Mouse (Mus musculus) hindbrain, embryonic 16.5 days (tissue): ENCODE results near the gene Coq9. TPM values are rescaled to one million over a fixed set of nuclear protein-coding genes. Genes with fewer than 3 reads are reported as not detected.

ENCODE experiments used
- ATAC-seq: fragments of 200-750 bp; cut with Nextera tagmentation; 2 replicates; pipeline ENCODE4 v1.8.0; 2017; ENCODE audit warnings: moderate TSS enrichment, moderate library complexity
- H3K27ac ChIP-seq: fragments of 300-500 bp; sonication (generic); 2 replicates; pipeline ENCODE4 v1.5.1; 2014; ENCODE audit warnings: low read depth, mild to moderate bottlenecking, control low read depth, low read length, moderate library complexity
- H3K27me3 ChIP-seq: fragments of 300-500 bp; sonication (generic); replicated peaks from 2 replicates; pipeline ENCODE4 v1.6.1; 2014; ENCODE audit warnings: low read length; ENCODE audit not compliant: control insufficient read depth, insufficient read depth
- H3K36me3 ChIP-seq: fragments of 300-500 bp; sonication (generic); 2 replicates; pipeline ENCODE4 v1.6.1; 2014; ENCODE audit warnings: mild to moderate bottlenecking, low read length, moderate library complexity, mixed read lengths; ENCODE audit not compliant: control insufficient read depth, insufficient read depth
- H3K4me1 ChIP-seq: fragments of 300-500 bp; sonication (generic); 2 replicates; pipeline ENCODE4 v1.6.1; 2014; ENCODE audit warnings: low read depth, low read length; ENCODE audit not compliant: control insufficient read depth, insufficient read depth
- H3K4me2 ChIP-seq: fragments of 300-500 bp; sonication (generic); 2 replicates; pipeline ENCODE4 v1.6.1; 2014; ENCODE audit warnings: mild to moderate bottlenecking, low read length, control low read depth, moderate library complexity
- H3K4me3 ChIP-seq: fragments of 300-500 bp; sonication (generic); 2 replicates; pipeline ENCODE4 v1.5.1; 2014; ENCODE audit warnings: mild to moderate bottlenecking, low read length, control low read depth, moderate library complexity
- H3K9ac ChIP-seq: fragments of 300-500 bp; sonication (generic); 2 replicates; pipeline ENCODE4 v1.6.1; 2014; ENCODE audit warnings: low read depth, mild to moderate bottlenecking, control low read depth, low read length, moderate library complexity
- H3K9me3 ChIP-seq: fragments of 300-500 bp; sonication (generic); 2 replicates; pipeline ENCODE4 v1.6.1; 2014; ENCODE audit warnings: mild to moderate bottlenecking, low read length, moderate library complexity; ENCODE audit not compliant: control insufficient read depth
- WGBS: fragments of 180-500 bp; shearing (Covaris S2); extraction: QIAGEN DNeasy Blood & Tissue Kit; methylation state at CpG from one replicate; pipeline ENCODE4 v1.1.7; 2014; 5-methylcytosine and 5-hydroxymethylcytosine counted together
- polyA plus RNA-seq: library from polyadenylated mRNA; unstranded; fragments of >200 nt; fragmentation: Nextera tagmentation; extraction: Ambion mirVana; gene quantifications from 2 replicates; pipeline ENCODE4 v1.2.1, GENCODE M21; 2015

Coq9 gene
- polyA plus RNA-seq, 1 experiment from 2014 or later, result 67.7 TPM

DNA sequence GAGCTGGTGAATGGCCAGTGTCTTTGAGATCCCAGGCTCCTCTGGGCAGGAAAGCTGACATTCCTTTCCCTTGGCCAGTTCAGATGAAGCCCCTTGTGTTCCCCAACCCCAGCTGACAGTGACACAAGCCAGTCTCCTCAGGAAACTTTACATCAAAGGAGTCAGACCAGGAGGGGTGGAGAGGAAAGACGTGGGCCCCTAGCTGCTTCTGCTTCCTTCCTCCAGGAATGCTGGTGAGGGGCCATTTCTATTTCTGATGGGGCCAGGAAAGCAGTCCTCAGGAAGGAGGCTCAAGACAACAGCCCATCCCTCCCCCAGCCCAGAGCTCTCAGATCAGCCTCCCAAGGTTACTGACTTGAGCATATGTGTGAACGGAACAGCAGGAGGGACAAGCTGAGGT, 54.8 kb downstream of the Coq9 start:
- H3K27ac ChIP-seq, result no peak overlapping the region
- WGBS, result 51% methylated on average over 2 of the region's 2 CpGs
- no peak overlapping the region for H3K4me3 ChIP-seq
- H3K9ac ChIP-seq, result no peak overlapping the region
- no peaks in the 10 kb centered on the region for H3K36me3 ChIP-seq
- H3K4me2 ChIP-seq, result no peak overlapping the region
- no peaks in the 10 kb centered on the region for H3K9me3 ChIP-seq
- no peak for ATAC-seq
- no peaks in the 10 kb centered on the region for H3K27me3 ChIP-seq
- no peaks in the 10 kb centered on the region for H3K4me1 ChIP-seq

DNA sequence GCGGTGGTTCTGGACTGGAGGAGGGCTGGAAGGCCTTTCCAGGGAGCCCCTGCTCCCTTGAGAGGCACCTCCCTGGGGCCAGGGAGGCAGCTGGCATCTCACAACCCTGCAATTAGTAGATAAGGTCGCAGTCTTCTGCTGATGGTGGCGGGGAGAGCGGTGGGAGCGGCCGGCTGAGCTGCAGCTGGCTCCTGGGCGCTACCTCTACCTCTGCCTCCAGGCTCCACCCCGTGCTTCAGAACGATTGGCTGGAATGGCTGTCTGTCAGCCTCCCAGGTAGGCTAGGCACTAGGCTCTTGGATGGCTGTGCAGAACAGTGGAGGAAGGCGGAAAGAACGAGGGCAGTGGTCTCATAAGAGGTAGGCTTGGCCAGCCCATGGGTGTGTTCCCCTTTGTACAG, 61.1 kb downstream of the Coq9 start:
- H3K4me1 ChIP-seq, result no peaks in the 10 kb centered on the region; the same call in 1 of the 2 replicates
- no peak overlapping the region for H3K27ac ChIP-seq
- H3K9me3 ChIP-seq, result no peaks in the 10 kb centered on the region
- ATAC-seq, result peak; percentile 52; the same call in 1 of the 2 replicates
- WGBS, result 19% methylated on average over 11 of the region's 11 CpGs
- peak overlapping the region; percentile 22; the same call in 1 of the 2 replicates for H3K4me2 ChIP-seq
- no peaks in the 10 kb centered on the region for H3K36me3 ChIP-seq
- H3K4me3 ChIP-seq, result 0 out of 2 replicates have a peak overlapping the region, but pooled peaks have one; percentile 11
- no peaks in the 10 kb centered on the region for H3K27me3 ChIP-seq
- no peak overlapping the region for H3K9ac ChIP-seq

DNA sequence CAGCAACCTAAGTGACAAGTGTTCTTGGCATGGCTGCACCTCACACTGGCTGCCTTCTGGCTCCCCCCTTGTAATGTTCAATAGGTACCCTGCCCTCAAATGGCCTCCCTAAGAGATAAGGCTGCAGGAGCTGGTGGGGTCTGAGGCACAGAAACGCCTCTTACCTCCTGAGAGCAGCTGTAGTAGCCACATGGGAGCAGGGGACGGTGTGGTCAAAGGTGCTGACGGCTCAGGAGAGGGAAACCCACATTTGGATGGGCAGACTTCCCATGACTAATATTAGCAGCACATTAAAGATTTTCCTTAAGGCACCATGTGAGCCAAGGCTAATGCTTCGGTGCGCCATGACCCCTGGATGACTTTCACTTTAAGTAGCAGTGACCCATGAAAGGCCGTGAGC, 62.5 kb downstream of the Coq9 start:
- Histone ChIP-seq H3K4me3 (no peak overlapping the region), H3K9me3 (no peaks in the 10 kb centered on the region), H3K4me2 (no peak overlapping the region), H3K36me3 (no peaks in the 10 kb centered on the region), H3K4me1 (no peaks in the 10 kb centered on the region; the same call in 1 of the 2 replicates), H3K9ac (no peak overlapping the region), H3K27ac (no peak overlapping the region), H3K27me3 (no peaks in the 10 kb centered on the region)
- WGBS, result 21% methylated on average over 6 of the region's 6 CpGs
- no peak for ATAC-seq

DNA sequence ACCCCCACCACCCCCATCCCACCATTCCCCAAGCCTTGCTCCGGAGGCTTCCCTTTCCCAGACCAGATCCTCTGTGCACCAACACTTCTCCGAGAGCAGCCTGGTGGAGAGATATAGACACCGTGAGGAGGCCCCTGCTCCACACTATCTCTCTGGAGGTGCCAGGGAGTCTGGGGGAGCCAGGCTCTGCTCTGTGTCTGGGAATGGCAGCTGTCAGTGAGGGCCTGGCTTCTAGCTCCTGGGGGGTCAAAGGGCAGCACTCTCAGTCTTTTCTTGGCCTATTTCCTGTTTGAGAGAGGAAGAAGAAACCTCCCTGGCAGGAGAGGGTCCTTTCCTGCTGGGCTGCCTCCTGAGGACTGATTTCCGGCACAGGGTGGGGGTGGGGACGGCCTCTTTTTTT, 62.9 kb downstream of the Coq9 start:
- no peak for ATAC-seq
- Histone ChIP-seq H3K27ac (no peak overlapping the region), H3K27me3 (no peaks in the 10 kb centered on the region), H3K4me1 (no peaks in the 10 kb centered on the region; the same call in 1 of the 2 replicates), H3K4me3 (no peak overlapping the region), H3K9ac (no peak overlapping the region), H3K9me3 (no peaks in the 10 kb centered on the region), H3K4me2 (no peak overlapping the region), H3K36me3 (no peaks in the 10 kb centered on the region)
- WGBS, result 32% methylated on average over 5 of the region's 5 CpGs

DNA sequence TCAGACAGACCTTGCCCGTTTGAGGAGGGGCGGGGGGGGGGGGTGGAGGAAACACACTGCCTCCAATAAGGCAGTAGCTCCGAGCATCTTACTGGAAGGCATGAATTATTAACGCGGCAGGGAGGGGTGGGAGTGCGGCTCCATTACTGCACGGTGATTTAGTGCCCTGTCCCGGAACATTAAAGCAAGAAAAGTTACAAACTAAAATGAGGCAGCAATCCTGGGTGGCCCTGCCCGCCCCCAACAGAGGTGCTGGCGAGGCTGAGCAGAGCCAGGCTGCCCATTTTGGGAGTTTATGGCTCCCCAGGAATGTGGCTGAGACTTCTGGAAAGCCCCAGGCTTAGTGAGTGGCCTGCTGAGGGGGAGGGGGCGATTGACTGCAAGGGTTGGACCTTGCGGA, 65.6 kb downstream of the Coq9 start:
- H3K4me3 ChIP-seq, result no peak overlapping the region
- no peaks in the 10 kb centered on the region for H3K27me3 ChIP-seq
- no peak overlapping the region for H3K27ac ChIP-seq
- no peak overlapping the region for H3K9ac ChIP-seq
- H3K9me3 ChIP-seq, result no peaks in the 10 kb centered on the region
- H3K4me2 ChIP-seq, result no peak overlapping the region
- ATAC-seq, result no peak
- H3K4me1 ChIP-seq, result no peaks in the 10 kb centered on the region; the same call in 1 of the 2 replicates
- 50% methylated on average over 12 of the region's 12 CpGs for WGBS
- H3K36me3 ChIP-seq, result no peaks in the 10 kb centered on the region

Other genes starting within 250 kb of the Coq9 start
- gene Rspry1, start 236.4 kb upstream of the Coq9 start, polyA plus RNA-seq, result 45.0 and 48.1 TPM in 2 replicates
- 67.4 and 67.9 TPM in 2 replicates for gene Fam192a, start 236.3 kb upstream of the Coq9 start, polyA plus RNA-seq
- 179 and 191 TPM in 2 replicates for gene Arl2bp, start 171.7 kb upstream of the Coq9 start, polyA plus RNA-seq
- 3.5 and 8.1 TPM in 2 replicates for gene Pllp, start 142.0 kb upstream of the Coq9 start, polyA plus RNA-seq
- gene Ccl22, start 92.7 kb upstream of the Coq9 start, polyA plus RNA-seq, result not detected in 2 replicates
- gene Cx3cl1, start 66.3 kb upstream of the Coq9 start, polyA plus RNA-seq, result 61.2 and 62.0 TPM in 2 replicates
- gene Ccl17, start 27.9 kb upstream of the Coq9 start, polyA plus RNA-seq, result 0.79 and 0.80 TPM in 2 replicates
- gene Ciapin1, start within 50 bp of the Coq9 start, polyA plus RNA-seq, result 190 and 191 TPM in 2 replicates
- 109 and 119 TPM in 2 replicates for gene Polr2c, start 19.1 kb downstream of the Coq9 start, polyA plus RNA-seq
- gene Dok4, start 38.0 kb downstream of the Coq9 start, polyA plus RNA-seq, result 91.1 and 95.5 TPM in 2 replicates
- 5.7 and 6.9 TPM in 2 replicates for gene Ccdc102a, start 79.8 kb downstream of the Coq9 start, polyA plus RNA-seq
- gene Adgrg5, start 85.4 kb downstream of the Coq9 start, polyA plus RNA-seq, result 0.05 and 0.09 TPM in 2 replicates
- gene Adgrg1, start 136.4 kb downstream of the Coq9 start, polyA plus RNA-seq, result 112 and 135 TPM in 2 replicates
- gene Adgrg3, start 179.4 kb downstream of the Coq9 start, polyA plus RNA-seq, result 1.2 and 1.3 TPM in 2 replicates
- 3.1 and 3.2 TPM in 2 replicates for gene Drc7, start 216.8 kb downstream of the Coq9 start, polyA plus RNA-seq
- gene Katnb1, start 242.9 kb downstream of the Coq9 start, polyA plus RNA-seq, result 47.0 and 48.4 TPM in 2 replicates